Mouse (Mus musculus): ENCODE results near the gene Clic4.
"Not testable (repeated sequence)": the region's sequence is repeated elsewhere in the genome, so short reads cannot be mapped to it uniquely, and the experiment has no call there.

Gene Clic4

GRCm38 (mm10) chr4:135184277-135184676 is 88.3 kb downstream of the Clic4 start:
- DNase-seq (ENCODE audit: low spot score) = not testable (repeated sequence)

- DNase-seq (ENCODE audit: low spot score) = no peak
Measured at GRCm38 (mm10) chr4:135181819-135182218, 90.8 kb downstream of the Clic4 start.

GRCm38 (mm10) chr4:135179077-135179481 is 93.5 kb downstream of the Clic4 start:
- DNase-seq (ENCODE audit: low spot score) = no peak

- peak; percentile 66 for DNase-seq (ENCODE audit: low spot score)
Measured at GRCm38 (mm10) chr4:135177568-135177967, 95.0 kb downstream of the Clic4 start.

GRCm38 (mm10) chr4:135175406-135176120 is 97.1 kb downstream of the Clic4 start:
- DNase-seq (ENCODE audit: low spot score) = no peak

GRCm38 (mm10) chr4:135171304-135171875 is 101.2 kb downstream of the Clic4 start:
- no peak for DNase-seq (ENCODE audit: low spot score)

- DNase-seq (ENCODE audit: low spot score) = no peak
Measured at GRCm38 (mm10) chr4:135169501-135169900, 103.1 kb downstream of the Clic4 start.

- DNase-seq (ENCODE audit: low spot score) = no peak
Measured at GRCm38 (mm10) chr4:135169096-135169495, 103.5 kb downstream of the Clic4 start.

GRCm38 (mm10) chr4:135167816-135168527 is 104.6 kb downstream of the Clic4 start:
- no peak for DNase-seq (ENCODE audit: low spot score)

GRCm38 (mm10) chr4:135166413-135167225 is 106.0 kb downstream of the Clic4 start:
- DNase-seq (ENCODE audit: low spot score) = no peak

- no peak for DNase-seq (ENCODE audit: low spot score)
Measured at GRCm38 (mm10) chr4:135165761-135166160, 106.9 kb downstream of the Clic4 start.
